Mouse (Mus musculus): ENCODE results near the gene Arr3. TPM values are rescaled to one million over a fixed set of nuclear protein-coding genes. Genes with fewer than 3 reads are reported as not detected.

Arr3 gene
- polyA plus RNA-seq, 1 experiment from 2014 or later: not detected

GRCm38 (mm10) chrX:100624242-100624641, 18.9 kb downstream of the Arr3 start:
- Histone ChIP-seq H3K27ac (ENCODE audit: low read depth, low read length) (no peak overlapping the region), H3K4me2 (ENCODE audit: low read length) (no peak overlapping the region), H3K4me1 (ENCODE audit: control insufficient read depth, insufficient read depth, low read length) (no peaks in the 10 kb centered on the region), H3K4me3 (ENCODE audit: low read depth, low read length) (no peak overlapping the region), H3K36me3 (ENCODE audit: control insufficient read depth, insufficient read depth, low read length) (peaks cover 3% of the 10 kb centered on the region; the same call in 1 of the 2 replicates), H3K9ac (ENCODE audit: low read length) (no peak overlapping the region), H3K27me3 (replicated peaks; ENCODE audit: control insufficient read depth, insufficient read depth, low read length) (no peaks in the 10 kb centered on the region), H3K9me3 (replicated peaks; ENCODE audit: control insufficient read depth, low read length) (no peaks in the 10 kb centered on the region)
- 81% methylated on average over 4 of the region's 4 CpGs for WGBS
- DNase-seq (ENCODE audit: low spot score): no peak
- no peak for ATAC-seq

- Histone ChIP-seq H3K9ac (ENCODE audit: low read length) (peak overlapping the region; percentile 61), H3K4me3 (ENCODE audit: low read depth, low read length) (peak overlapping the region; percentile 49), H3K27me3 (replicated peaks; ENCODE audit: control insufficient read depth, insufficient read depth, low read length) (no peaks in the 10 kb centered on the region), H3K9me3 (replicated peaks; ENCODE audit: control insufficient read depth, low read length) (no peaks in the 10 kb centered on the region), H3K4me1 (ENCODE audit: control insufficient read depth, insufficient read depth, low read length) (no peaks in the 10 kb centered on the region), H3K27ac (ENCODE audit: low read depth, low read length) (no peak overlapping the region), H3K36me3 (ENCODE audit: control insufficient read depth, insufficient read depth, low read length) (peaks cover 3% of the 10 kb centered on the region; the same call in 1 of the 2 replicates), H3K4me2 (ENCODE audit: low read length) (peak overlapping the region; percentile 48)
- 49% methylated on average over 7 of the region's 7 CpGs for WGBS
- DNase-seq (ENCODE audit: low spot score) (peak; percentile 1), ATAC-seq (no peak)
Measured at GRCm38 (mm10) chrX:100625146-100625545, 19.8 kb downstream of the Arr3 start.

GRCm38 (mm10) chrX:100625546-100625801, 20.2 kb downstream of the Arr3 start, which contains the start of gene Kif4:
Kif4 (plus strand) TSS chrX:100625737.
- H3K4me1 ChIP-seq (ENCODE audit: control insufficient read depth, insufficient read depth, low read length): no peaks in the 10 kb centered on the region
- no peak for ATAC-seq
- WGBS: 34% methylated on average over 3 of the region's 3 CpGs

GRCm38 (mm10) chrX:100625802-100626793, 20.8 kb downstream of the Arr3 start, which contains the start of gene Pdzd11:
Pdzd11 (minus strand) TSS chrX:100626568.
- peak; percentile 98 for DNase-seq (ENCODE audit: low spot score)
- Histone ChIP-seq H3K36me3 (ENCODE audit: control insufficient read depth, insufficient read depth, low read length) (peaks cover 3% of the 10 kb centered on the region; the same call in 1 of the 2 replicates), H3K4me3 (ENCODE audit: low read depth, low read length) (peak within 1 kb of the TSS; percentile 49), H3K9me3 (replicated peaks; ENCODE audit: control insufficient read depth, low read length) (no peaks in the 10 kb centered on the region), H3K4me1 (ENCODE audit: control insufficient read depth, insufficient read depth, low read length) (no peaks in the 10 kb centered on the region), H3K27ac (ENCODE audit: low read depth, low read length) (peak within 1 kb of the TSS; percentile 48; the same call in 1 of the 2 replicates), H3K9ac (ENCODE audit: low read length) (peak within 1 kb of the TSS; percentile 61), H3K4me2 (ENCODE audit: low read length) (peak within 1 kb of the TSS; percentile 60), H3K27me3 (replicated peaks; ENCODE audit: control insufficient read depth, insufficient read depth, low read length) (no peaks in the 10 kb centered on the region)
- ATAC-seq: peak; percentile 100
- 30% methylated on average over 62 of the region's 62 CpGs for WGBS

More at GRCm38 (mm10) chrX:100625546-100625801, 20.2 kb downstream of the Arr3 start, which contains the start of gene Kif4:
- Histone ChIP-seq H3K4me2 (ENCODE audit: low read length) (peak within 1 kb of the TSS; percentile 60), H3K4me3 (ENCODE audit: low read depth, low read length) (peak within 1 kb of the TSS; percentile 49), H3K9ac (ENCODE audit: low read length) (peak within 1 kb of the TSS; percentile 61), H3K27ac (ENCODE audit: low read depth, low read length) (peak within 1 kb of the TSS; percentile 48; the same call in 1 of the 2 replicates), H3K27me3 (replicated peaks; ENCODE audit: control insufficient read depth, insufficient read depth, low read length) (no peaks in the 10 kb centered on the region), H3K36me3 (ENCODE audit: control insufficient read depth, insufficient read depth, low read length) (peaks cover 3% of the 10 kb centered on the region; the same call in 1 of the 2 replicates), H3K9me3 (replicated peaks; ENCODE audit: control insufficient read depth, low read length) (no peaks in the 10 kb centered on the region)
- no peak for DNase-seq (ENCODE audit: low spot score)

- Histone ChIP-seq H3K9ac (ENCODE audit: low read length) (no peak overlapping the region), H3K27ac (ENCODE audit: low read depth, low read length) (no peak overlapping the region), H3K9me3 (replicated peaks; ENCODE audit: control insufficient read depth, low read length) (no peaks in the 10 kb centered on the region), H3K4me2 (ENCODE audit: low read length) (no peak overlapping the region), H3K4me1 (ENCODE audit: control insufficient read depth, insufficient read depth, low read length) (no peaks in the 10 kb centered on the region), H3K4me3 (ENCODE audit: low read depth, low read length) (no peak overlapping the region), H3K27me3 (replicated peaks; ENCODE audit: control insufficient read depth, insufficient read depth, low read length) (no peaks in the 10 kb centered on the region), H3K36me3 (ENCODE audit: control insufficient read depth, insufficient read depth, low read length) (no peaks in the 10 kb centered on the region)
- ATAC-seq (no peak), DNase-seq (ENCODE audit: low spot score) (no peak)
- 91% methylated on average over 2 of the region's 2 CpGs for WGBS
Measured at GRCm38 (mm10) chrX:100629076-100629475, 23.8 kb downstream of the Arr3 start.

GRCm38 (mm10) chrX:100638477-100638876, 33.2 kb downstream of the Arr3 start:
- Histone ChIP-seq H3K36me3 (ENCODE audit: control insufficient read depth, insufficient read depth, low read length) (peaks cover 9% of the 10 kb centered on the region; the same call in 1 of the 2 replicates), H3K9ac (ENCODE audit: low read length) (no peak overlapping the region), H3K27me3 (replicated peaks; ENCODE audit: control insufficient read depth, insufficient read depth, low read length) (no peaks in the 10 kb centered on the region), H3K27ac (ENCODE audit: low read depth, low read length) (no peak overlapping the region), H3K4me3 (ENCODE audit: low read depth, low read length) (no peak overlapping the region), H3K4me2 (ENCODE audit: low read length) (no peak overlapping the region), H3K4me1 (ENCODE audit: control insufficient read depth, insufficient read depth, low read length) (no peaks in the 10 kb centered on the region), H3K9me3 (replicated peaks; ENCODE audit: control insufficient read depth, low read length) (no peaks in the 10 kb centered on the region)
- ATAC-seq (no peak), DNase-seq (ENCODE audit: low spot score) (no peak)
- 89% methylated on average over 8 of the region's 8 CpGs for whole genome bisulfite sequencing

GRCm38 (mm10) chrX:100652848-100653247, 47.6 kb downstream of the Arr3 start:
- H3K4me2 ChIP-seq (ENCODE audit: low read length): no peak overlapping the region
- no peaks in the 10 kb centered on the region for H3K4me1 ChIP-seq (ENCODE audit: control insufficient read depth, insufficient read depth, low read length)
- no peak overlapping the region for H3K27ac ChIP-seq (ENCODE audit: low read depth, low read length)
- no peak overlapping the region for H3K9ac ChIP-seq (ENCODE audit: low read length)
- DNase-seq (ENCODE audit: low spot score) (no peak), ATAC-seq (no peak)
- H3K4me3 ChIP-seq (ENCODE audit: low read depth, low read length): no peak overlapping the region
- H3K36me3 ChIP-seq (ENCODE audit: control insufficient read depth, insufficient read depth, low read length): no peaks in the 10 kb centered on the region
- no peaks in the 10 kb centered on the region for H3K9me3 ChIP-seq (replicated peaks; ENCODE audit: control insufficient read depth, low read length)
- no peaks in the 10 kb centered on the region for H3K27me3 ChIP-seq (replicated peaks; ENCODE audit: control insufficient read depth, insufficient read depth, low read length)

GRCm38 (mm10) chrX:100664825-100665224, 59.5 kb downstream of the Arr3 start:
- Histone ChIP-seq H3K36me3 (ENCODE audit: control insufficient read depth, insufficient read depth, low read length) (no peaks in the 10 kb centered on the region), H3K27ac (ENCODE audit: low read depth, low read length) (no peak overlapping the region), H3K4me1 (ENCODE audit: control insufficient read depth, insufficient read depth, low read length) (no peaks in the 10 kb centered on the region), H3K4me2 (ENCODE audit: low read length) (no peak overlapping the region), H3K9ac (ENCODE audit: low read length) (no peak overlapping the region), H3K27me3 (replicated peaks; ENCODE audit: control insufficient read depth, insufficient read depth, low read length) (no peaks in the 10 kb centered on the region), H3K9me3 (replicated peaks; ENCODE audit: control insufficient read depth, low read length) (no peaks in the 10 kb centered on the region), H3K4me3 (ENCODE audit: low read depth, low read length) (no peak overlapping the region)
- ATAC-seq (no peak), DNase-seq (ENCODE audit: low spot score) (no peak)
- WGBS: 84% methylated on average over 2 of the region's 2 CpGs

Measured in forebrain, embryonic 14.5 days (tissue).